Mouse (Mus musculus) cerebral cortex, adult 2 months (tissue): Measurements from ENCODE around the gene Sox15.

Experiments
- WGBS: fragments of 180-500 bp; shearing (Covaris S2); methylation state at CpG from one replicate; pipeline ENCODE4 v1.1.7; 2018; 5-methylcytosine and 5-hydroxymethylcytosine counted together

Sox15 gene

GRCm38 (mm10) chr11:69679144-69679543 is 24.0 kb downstream of the Sox15 start:
- 92% methylated on average over 2 of the region's 2 CpGs for WGBS

- WGBS, result 89% methylated on average over 30 of the region's 30 CpGs
Observed at GRCm38 (mm10) chr11:69680136-69680855, 25.2 kb downstream of the Sox15 start.

GRCm38 (mm10) chr11:69681314-69682208 is 26.4 kb downstream of the Sox15 start, which contains the start of gene Senp3:
Gene Senp3, minus strand, starts transcription at chr11:69682084.
- under 1% methylated on average over 80 of the region's 80 CpGs for WGBS

- 15% methylated on average over 24 of the region's 24 CpGs for WGBS
Observed at GRCm38 (mm10) chr11:69682209-69682839, 27.2 kb downstream of the Sox15 start.

- 14% methylated on average over 12 of the region's 12 CpGs for WGBS
Observed at GRCm38 (mm10) chr11:69682840-69683533, 27.9 kb downstream of the Sox15 start.

GRCm38 (mm10) chr11:69683576-69683975 is 28.5 kb downstream of the Sox15 start:
- WGBS, result 84% methylated on average over 7 of the region's 7 CpGs

GRCm38 (mm10) chr11:69684128-69684745 is 29.1 kb downstream of the Sox15 start:
- WGBS, result 88% methylated on average over 12 of the region's 12 CpGs

GRCm38 (mm10) chr11:69684936-69685335 is 29.8 kb downstream of the Sox15 start:
- WGBS, result 92% methylated on average over 6 of the region's 6 CpGs

GRCm38 (mm10) chr11:69685526-69686148 is 30.5 kb downstream of the Sox15 start, which contains the start of gene Tnfsf13:
Gene Tnfsf13, minus strand, starts transcription at chr11:69685784.
- WGBS, result 36% methylated on average over 10 of the region's 10 CpGs

GRCm38 (mm10) chr11:69686377-69686776 is 31.3 kb downstream of the Sox15 start:
- 27% methylated on average over 4 of the region's 4 CpGs for WGBS

GRCm38 (mm10) chr11:69687061-69687460 is 31.9 kb downstream of the Sox15 start:
- 80% methylated on average over 5 of the region's 5 CpGs for WGBS

- 100% methylated on average over 1 of the region's 1 CpGs for WGBS
Observed at GRCm38 (mm10) chr11:69689891-69690290, 34.8 kb downstream of the Sox15 start.

GRCm38 (mm10) chr11:69692196-69692811 is 37.2 kb downstream of the Sox15 start:
- WGBS, result 79% methylated on average over 9 of the region's 9 CpGs

GRCm38 (mm10) chr11:69692863-69693262 is 37.7 kb downstream of the Sox15 start:
- 87% methylated on average over 6 of the region's 6 CpGs for WGBS

GRCm38 (mm10) chr11:69693421-69693965 is 38.4 kb downstream of the Sox15 start:
- WGBS, result 80% methylated on average over 11 of the region's 11 CpGs

GRCm38 (mm10) chr11:69695046-69695360 is 39.9 kb downstream of the Sox15 start:
- WGBS, result 14% methylated on average over 6 of the region's 6 CpGs

- 4% methylated on average over 41 of the region's 41 CpGs for WGBS
Observed at GRCm38 (mm10) chr11:69695361-69696181, 40.5 kb downstream of the Sox15 start, which contains the start of the genes Tnfsf12 and Tnfsfm13. Gene Tnfsf12, minus strand, starts transcription at chr11:69695849. Gene Tnfsfm13, minus strand, starts transcription at chr11:69696098.

- 95% methylated on average over 3 of the region's 3 CpGs for WGBS
Observed at GRCm38 (mm10) chr11:69697396-69697795, 42.3 kb downstream of the Sox15 start.

- WGBS, result 79% methylated on average over 5 of the region's 5 CpGs
Observed at GRCm38 (mm10) chr11:69698574-69698973, 43.5 kb downstream of the Sox15 start.
